Mouse (Mus musculus) ovary, adult 18-20 months (tissue): ENCODE results near the gene Anxa1.

ENCODE experiments used
- DNase-seq: peaks from one replicate; pipeline ENCODE4 v3.0.0; 2022; ENCODE audit warnings: low spot score, mixed read lengths

The Anxa1 gene

DNA sequence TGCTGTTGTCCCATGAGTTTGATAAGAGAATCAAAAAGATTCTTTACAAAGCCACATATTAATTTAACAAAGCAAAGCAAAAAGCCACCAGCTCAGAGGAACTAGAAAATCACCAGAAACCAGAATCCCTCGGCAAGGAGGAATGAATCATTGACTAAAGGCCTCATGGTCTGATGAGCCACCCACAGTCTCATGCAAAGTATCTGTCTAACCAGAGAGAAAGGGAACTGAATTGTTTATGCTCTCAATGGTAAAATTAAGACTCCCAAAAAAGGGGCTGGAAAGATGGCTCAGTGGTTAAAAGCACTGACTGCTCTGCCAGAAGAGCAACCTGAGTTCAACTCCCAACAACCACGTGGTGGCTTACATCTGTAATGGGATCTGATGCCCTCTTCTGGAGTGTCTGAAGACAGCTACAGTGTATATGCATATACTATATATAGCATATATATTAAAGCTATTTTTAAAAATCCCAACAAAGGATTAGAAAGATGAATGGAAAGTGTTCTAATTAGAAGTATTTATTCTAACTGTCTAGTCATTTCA, 9.5 kb downstream of the Anxa1 start:
- DNase-seq, result no peak

DNA sequence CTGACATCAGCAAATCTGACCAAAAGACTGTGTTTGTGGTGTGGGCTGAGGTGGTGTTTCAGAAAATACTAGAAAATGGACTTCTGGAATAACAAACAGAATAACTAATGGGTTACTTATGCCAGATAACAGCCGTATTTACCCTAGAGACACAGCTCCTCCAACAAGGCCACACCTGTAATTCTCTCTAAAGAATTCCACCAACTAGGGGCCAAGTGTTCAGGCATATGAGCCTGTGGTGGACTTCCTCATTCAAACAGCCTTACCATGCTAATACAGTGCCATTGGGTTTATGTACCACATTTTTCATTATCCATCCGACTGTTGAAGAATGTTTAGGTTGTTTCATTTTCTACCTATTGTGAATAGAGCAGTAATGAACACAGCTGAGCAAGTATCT, 20.6 kb downstream of the Anxa1 start:
- no peak for DNase-seq

DNA sequence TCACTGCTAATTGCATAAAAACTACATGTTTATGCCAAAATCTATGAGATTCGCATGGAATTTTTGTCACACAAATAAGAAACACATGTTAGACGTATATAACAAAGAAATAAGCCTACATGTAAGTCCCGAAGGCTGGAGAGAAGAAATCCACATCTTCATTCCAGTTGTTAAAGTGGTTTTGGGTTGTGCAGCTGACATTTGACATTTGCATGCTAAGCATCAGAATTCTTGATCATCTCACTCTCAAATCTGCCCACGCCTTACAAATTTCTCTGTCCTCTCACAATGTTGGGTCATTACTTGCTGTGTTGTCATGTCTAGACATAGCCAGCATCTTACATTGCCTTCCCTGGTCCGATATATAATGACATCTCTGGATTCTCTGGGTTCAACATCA, 24.2 kb downstream of the Anxa1 start:
- no peak for DNase-seq

DNA sequence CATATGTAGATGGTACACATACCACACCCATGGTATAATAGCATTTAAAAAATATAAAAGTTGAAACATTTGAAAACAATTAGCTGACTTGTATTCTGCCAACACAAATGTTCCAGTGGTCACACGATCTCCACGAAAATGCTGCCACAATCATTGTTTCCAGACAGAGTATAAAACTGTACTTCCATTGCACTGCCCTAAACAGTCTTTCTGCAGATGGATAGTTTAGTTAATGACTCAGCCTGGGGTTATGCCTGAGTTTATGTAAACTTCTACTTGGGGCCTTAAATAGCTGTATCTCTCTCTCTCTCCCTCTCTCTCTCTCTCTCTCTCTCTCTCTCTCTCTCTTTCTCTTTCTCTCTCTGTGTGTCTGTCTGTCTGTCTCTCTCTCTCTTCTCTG, 24.7 kb downstream of the Anxa1 start:
- DNase-seq, result no peak

DNA sequence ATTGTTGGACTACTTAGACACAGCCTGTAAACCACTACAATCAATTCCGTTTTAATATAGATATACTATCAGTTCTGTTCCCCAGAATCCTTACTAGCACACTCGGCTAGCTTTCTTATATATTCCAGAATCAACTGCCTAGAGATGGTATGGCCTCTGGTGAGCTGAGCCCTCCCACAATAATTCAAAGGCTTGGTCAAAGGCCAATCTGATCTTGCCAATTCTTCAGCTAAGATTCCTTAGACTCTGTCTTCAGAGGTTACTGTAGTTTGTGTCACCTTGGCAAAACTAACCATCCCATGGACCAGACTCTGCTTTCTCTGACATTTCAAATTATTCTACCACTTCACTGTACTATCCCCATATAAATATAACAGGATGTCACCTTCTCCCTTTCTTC, 25.4 kb downstream of the Anxa1 start:
- no peak for DNase-seq

DNA sequence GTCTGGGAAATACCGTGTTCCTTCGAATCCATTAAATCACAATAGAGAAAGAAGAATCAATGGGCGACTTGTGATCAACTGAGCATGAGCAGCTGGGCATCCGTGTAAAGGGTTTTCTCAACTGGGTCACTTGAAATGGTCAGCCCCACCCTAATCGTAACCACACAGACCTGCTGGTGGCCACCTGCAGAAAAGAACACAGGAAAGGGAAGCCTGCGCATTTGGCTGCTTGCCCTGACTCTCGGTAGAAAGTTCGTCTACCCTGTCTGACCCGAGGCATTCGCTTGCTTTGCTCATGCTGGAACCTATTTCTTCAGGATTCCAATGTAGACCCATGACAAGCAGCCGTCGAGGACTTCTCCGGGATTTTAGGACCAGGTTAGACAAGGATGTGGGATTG, 25.8 kb downstream of the Anxa1 start:
- no peak for DNase-seq

DNA sequence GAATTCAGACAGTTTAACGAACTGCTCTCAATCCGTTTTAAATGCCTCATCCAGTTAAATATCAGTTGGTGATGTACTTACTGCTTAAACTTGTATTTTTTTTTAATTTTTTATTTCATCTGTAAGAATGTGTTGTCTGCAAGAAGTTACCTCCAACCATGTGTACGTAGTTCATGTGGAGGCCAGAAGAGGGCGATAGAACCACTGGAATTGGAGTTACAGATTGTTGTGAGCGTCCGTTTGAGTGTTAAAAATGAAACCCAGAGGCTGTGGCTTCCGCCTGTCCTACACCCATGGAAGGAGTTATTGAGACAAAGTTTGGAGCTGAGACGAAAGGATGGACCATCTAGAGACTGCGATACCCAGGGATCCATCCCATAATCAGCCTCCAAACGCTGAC, 27.5 kb downstream of the Anxa1 start:
- DNase-seq, result no peak

DNA sequence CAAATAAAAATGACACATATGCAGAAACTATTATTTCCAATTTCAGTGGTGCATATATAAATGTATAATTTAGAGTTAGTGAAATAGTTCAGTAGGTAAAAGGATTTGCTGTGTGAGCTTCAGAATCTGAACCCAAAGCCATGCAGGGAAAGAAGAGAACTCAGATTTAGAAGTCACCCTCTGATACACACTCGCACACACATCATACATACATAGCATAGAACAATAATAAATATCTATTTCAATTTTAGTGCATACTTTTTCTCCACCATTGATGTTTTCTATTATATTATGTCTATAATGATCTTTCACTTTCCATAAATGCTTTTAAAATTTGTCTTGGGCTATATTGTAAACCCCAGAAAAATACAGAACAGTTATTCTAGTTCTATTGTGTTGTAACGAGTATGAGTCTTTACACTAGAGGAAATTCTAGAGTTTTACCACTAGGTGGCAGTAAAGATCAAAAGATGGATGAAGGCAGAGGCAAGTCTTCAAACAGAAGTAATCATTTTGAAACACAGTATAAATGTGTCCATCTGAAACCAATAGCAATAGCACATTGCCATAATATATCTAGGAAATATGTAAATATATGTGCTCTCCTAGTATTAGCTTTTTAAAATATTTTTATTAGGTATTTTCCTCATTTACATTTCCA, 28.7 kb downstream of the Anxa1 start:
- DNase-seq, result no peak

DNA sequence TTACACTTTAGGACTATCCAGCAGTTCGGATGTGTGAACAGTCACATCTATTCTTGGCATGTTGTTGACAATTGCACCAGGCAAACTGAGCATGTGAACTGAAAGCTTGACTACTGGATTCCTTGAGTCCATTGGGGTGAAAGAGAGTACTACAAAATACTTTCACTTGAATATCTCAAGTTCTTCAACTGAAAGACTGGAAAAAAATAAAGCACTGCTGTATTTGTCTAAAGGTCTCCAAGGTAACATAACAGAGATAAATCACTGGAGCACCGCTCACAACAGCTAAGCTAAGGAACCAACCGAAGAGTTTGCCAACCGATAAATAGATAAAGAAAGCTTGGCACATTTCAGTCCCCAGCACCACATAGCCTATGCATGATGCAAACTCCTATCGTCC, 32.1 kb downstream of the Anxa1 start:
- DNase-seq, result no peak

DNA sequence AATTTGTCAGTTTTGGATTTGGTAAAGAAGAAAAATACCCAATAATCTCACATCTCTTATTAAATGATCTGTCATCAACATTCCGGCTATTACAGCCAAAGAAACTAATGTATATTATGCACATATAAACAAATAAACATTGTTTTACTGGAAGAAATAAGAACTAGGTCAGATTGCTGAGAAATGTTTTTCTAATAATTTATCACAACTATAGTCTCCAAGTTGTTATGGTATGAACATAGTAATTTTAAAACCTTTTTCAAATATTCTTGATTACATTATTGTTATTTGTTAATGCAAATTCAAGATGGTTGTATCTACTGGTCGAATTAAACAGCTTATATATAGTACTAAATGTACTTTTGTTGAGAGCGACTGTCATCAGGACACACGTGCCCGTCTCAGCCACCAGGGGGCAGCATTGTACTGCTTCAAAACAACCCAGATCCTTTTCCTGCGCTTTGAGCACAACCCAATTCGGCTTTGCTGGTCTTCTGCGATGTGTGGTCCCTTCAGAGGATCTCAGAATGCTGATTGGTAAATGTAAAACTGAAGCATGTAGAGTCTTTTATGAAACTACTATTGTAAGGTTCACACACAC, 45.3 kb downstream of the Anxa1 start:
- DNase-seq, result peak; percentile 24

DNA sequence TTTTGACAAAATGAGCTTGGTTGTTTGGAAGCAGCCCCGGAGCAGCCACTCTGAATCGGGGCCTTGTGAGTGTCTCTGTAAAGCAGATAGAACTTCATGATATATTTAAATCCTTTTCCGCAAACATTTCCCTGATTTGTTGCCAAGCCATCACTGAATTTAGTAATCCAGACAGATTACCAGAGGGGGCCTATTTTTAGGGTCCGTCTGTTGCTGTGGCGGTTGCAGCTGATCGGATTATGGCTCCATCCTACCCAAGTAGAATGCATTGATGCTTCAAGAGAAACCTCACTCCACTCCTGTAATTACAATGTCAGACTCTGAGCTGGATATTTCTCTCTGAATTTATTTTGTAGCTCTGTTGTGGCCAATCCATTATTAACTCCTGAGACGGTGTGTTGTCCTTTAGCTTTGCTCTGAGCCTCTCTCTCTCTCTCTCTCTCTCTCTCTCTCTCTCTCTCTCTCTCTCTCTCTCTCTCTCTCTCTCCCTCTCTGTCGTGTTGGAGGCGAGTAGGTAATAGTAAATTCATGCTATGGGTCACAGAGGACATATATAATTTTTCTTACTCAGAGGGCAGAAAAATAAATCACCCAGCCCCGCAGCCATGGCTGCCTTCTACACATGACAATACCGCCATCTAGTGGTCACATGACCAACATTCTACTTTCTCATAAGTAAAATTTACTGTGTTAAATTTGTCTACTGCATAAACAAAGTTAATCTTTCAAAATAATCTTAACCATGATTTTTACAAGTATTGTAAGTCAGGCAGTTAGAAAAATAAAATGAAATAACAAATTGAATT, 46.0 kb downstream of the Anxa1 start:
- DNase-seq, result no peak

DNA sequence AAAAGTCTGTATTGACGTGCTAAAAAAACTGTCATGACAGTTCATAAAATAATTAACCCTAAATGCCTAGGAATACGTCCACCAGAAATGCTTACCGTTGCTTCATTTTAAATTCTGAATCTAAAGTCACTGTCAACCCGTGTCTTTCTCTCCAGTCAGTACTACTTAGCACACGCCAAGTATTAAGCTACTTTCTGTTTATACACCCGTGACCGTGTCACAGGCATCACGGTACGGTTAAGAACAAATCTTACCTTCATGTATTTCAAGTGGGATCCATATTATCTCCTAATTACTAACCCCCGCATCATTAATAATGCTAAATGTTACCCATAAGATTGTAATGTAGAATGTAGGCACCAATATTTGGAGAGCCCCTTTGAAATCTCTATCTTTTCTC, 46.7 kb downstream of the Anxa1 start:
- no peak for DNase-seq
